Mouse (Mus musculus) monocyte, adult 5-6 weeks (primary cell): Measurements from ENCODE around the gene Slc9a6. TPM values are rescaled to one million over a fixed set of nuclear protein-coding genes. Genes with fewer than 3 reads are reported as not detected.

Experiments used
- ATAC-seq: fragments of 153-309, 156-312 bp; replicated peaks from 2 replicates; pipeline ENCODE4 v1.8.0; 2017; ENCODE audit warnings: mild to moderate bottlenecking; ENCODE audit not compliant: low TSS enrichment, insufficient number of reproducible peaks, severe bottlenecking, poor library complexity, low FRiP score
- total RNA-seq: library from RNA; stranded (forward); fragments of 200-1000, 200-491, 200-594 nt; gene quantifications from 3 replicates; pipeline ENCODE4 v1.2.3, GENCODE M21; 2017

The Slc9a6 gene
- 9.9 to 11.5 TPM (median 11.3 TPM) in 3 replicates for total RNA-seq

DNA sequence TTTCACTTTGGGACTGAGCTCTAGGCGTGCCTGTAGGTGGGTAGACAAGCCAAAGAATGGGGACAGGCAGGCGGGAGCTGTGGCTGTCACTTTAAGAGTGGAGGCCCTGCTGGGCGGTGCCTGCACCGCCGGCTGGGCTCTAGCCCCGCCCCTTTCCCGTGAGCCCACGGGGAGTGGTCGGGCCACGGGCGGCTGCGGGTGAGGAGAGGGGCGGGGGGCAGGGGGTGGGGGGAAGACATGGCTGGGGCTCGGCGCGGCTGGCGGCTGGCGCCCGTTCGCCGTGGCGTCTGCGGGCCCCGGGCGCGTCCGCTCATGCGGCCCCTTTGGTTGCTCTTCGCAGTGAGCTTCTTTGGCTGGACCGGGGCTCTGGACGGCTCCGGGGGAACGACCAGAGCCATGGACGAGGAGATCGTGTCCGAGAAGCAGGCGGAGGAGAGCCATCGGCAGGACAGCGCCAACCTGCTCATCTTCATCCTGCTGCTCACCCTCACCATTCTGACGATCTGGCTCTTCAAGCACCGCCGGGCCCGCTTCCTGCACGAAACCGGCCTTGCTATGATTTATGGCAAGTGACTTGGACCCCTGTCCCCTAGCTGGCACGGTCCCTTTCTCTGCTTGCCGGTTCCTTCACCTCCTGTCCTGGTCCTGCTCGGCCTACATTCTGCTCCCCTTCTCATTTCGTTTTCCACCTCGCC lies at the start of gene Slc9a6:
Slc9a6 (plus strand) TSS at position 135 of the 695 bp plus-strand sequence.
- ATAC-seq = peak; percentile 84

DNA sequence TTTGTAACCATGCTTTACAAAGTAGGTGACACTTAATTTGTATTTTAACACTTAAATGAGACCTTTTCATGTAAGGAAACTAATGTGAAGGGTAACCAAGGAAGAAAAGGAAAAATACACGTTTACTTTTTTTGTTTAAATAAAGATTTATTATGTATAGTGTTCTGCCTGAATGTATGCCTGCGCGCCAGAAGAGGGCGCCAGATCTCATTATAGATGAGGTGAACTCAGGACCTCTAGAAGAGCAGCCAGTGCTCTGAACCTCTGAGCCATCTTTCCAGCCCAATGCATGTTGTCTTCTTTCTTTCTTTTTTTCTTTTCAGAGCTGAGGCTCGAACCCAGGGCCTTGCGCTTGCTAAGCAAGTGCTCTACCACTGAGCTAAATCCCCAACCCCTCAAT lies 37.1 kb upstream of the Slc9a6 start:
- ATAC-seq = no peak

DNA sequence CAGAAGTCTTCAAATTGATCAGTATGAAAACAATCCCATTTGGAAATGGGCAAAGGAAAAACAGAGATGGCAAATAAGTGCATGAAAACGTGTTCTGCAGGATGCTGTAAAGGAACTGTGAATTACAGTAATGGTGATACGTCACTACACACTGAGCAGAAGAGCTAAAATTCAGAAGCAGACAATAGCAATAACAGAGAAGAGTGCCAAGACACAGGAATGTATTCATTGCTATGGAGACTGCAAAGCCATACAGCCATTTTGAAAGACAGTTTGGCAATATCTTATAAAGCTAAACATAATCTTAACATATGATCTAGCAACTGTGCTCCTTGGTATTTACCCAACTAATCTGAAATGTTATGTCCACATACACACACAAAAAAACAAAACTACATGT lies 31.4 kb upstream of the Slc9a6 start:
- no peak for ATAC-seq

DNA sequence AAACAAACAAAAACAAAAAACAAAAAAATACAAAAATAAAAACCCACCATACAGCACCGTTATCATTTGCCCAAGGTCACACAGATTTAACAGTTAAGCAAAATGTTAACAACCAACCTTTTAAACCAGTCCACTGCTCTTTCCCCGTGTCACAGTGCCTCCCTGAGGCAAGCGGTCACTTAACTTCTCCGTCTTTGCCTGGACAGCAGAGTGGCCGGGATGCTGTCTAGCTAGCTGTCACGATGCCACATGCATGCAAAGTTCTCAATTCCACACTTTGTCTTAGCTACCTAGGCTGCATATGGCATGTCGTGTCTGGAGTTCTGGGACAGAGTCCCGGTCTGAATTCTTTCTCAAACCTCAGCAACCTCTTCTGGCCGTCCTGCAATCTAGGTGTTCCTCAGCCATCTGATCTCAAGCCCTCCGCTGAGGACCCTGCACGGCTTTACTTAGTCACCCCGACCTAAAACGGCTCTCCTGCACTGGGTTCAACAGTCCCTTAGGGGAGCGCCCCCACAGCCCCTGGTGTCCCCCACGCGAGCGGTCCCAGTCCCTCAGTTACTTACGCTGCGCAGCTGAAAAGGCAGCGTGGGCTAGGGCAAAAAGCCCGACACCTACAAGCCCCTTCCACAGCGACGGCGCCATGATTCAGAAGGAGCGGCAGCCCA lies 12.2 kb upstream of the Slc9a6 start:
- ATAC-seq = 0 out of 2 replicates have a peak, but pooled peaks have one; percentile 33

DNA sequence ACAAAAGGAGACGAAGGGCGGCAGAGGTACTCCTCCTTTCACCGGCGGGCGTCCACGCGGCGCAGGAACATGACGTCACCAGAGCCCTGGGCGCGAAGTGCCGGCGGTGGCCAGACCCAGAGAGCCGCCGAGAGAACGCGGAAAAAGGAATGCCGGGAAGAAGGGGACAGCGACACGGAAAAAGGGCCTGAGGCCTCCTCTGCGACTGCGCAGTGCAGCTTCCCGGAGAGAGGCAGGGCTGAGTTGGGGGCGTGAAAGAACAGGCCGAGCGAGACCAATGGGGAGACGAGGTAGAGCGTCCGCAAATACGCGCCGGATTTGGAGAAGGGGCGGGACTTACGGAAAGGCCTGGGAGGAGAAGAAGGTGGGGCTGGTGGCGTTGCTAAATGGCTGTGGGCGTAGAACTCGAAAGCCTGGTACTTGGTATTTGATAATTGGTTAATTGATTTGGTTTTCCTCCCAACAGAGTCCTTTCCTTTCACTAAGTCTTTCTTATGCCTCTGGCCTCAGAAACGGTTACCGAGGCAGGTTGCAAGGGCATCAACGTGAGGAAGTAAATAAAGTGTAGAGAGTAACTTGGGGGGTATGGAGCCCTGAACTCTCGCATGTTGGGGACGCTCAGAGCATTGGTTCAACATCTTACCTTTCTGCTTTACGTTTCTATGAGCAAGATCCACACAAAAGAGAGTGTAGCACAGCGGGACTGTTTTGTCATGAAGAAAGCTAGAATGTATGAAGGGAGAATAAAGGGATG lies 11.5 kb upstream of the Slc9a6 start, which contains the start of gene Mmgt1:
Mmgt1 (minus strand) TSS at position 183 of the 754 bp plus-strand sequence.
- peak; percentile 100 for ATAC-seq

DNA sequence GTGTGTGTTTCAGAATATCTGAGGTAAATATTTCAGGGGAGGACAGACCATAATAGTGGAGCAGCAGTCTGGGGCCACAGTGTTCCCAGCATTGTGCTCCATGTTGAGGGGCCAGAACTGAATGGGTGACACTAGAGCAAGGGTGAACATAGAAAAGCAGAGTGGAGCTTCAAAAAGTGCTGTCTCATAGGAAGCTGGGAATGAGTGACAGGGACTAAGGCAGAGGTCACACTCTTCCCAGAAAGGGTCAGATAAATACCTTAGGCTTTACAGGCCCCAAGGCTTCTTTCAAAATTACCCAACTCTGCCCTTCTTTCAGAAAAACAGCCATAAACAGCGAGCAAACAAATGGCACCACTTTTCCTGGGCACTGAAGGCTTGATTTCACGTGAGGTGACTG lies 3.0 kb upstream of the Slc9a6 start:
- no peak for ATAC-seq

DNA sequence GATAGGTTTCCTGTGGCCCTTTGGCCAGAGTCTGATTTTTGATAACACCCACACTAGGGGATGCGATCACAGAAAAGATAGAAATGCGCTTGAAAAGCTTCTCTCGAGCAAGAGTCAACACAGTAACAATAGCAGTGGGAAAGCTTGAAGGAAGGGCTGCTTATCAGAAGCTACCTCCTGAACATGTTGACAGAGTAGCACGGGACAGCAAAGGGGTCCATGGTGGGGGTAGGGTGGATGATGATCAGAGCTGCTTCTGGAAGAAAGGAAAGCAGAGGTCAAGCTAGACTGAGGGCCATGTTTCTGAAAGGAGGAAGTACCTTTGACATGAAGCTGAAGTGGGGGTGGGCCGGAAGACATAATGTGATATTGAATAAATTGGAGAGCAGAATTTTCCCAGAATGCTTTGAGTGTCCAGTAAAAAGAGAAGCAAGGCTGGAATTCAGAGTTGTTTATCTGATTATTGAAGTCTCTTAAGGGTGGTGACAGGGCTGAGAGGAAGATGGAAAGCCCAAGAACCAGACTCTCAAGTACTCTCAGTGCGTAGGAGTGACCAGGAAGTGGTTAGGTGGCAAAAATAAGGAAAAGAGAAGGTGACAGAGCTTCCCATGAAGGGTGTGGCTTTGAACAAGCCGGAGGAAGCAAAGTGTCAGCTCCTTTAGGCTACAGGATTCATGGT lies 2.4 kb upstream of the Slc9a6 start:
- no peak for ATAC-seq

DNA sequence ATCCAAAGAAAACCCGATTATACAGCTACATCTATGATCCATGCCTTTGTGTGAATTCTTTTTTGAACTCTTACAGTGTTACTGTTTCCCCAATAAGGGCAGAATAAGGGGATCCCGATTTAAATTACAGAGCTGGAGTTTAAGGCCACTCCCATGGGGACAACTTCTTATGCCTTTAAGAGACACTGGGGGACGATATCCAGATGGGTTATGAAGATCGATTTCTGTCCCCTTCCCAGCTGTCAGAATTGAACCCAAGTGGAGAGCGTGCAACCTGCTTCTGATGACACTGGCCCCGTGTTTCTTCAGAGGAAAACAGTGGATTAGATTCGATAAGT lies 303 bp upstream of the Slc9a6 start:
- ATAC-seq = no peak

DNA sequence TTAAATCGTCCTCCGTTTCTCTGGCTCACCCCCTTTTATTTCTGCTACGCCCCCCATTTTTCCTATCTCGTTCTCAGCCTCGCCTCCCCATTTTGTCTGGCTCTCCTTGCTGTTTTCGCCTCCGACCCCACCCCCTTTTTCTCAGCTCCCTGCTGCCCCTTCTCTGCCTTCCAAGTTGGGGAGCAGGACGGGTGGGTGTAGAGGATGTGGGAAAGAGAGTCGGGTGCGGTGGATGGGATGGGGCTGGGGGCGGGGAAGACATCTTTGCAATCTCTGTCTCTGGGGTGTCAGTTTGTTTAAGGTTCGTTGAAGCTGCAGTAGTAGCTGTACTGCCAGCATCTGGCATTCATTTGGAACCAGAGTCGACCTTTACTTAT lies 749 bp downstream of the Slc9a6 start:
- no peak for ATAC-seq

DNA sequence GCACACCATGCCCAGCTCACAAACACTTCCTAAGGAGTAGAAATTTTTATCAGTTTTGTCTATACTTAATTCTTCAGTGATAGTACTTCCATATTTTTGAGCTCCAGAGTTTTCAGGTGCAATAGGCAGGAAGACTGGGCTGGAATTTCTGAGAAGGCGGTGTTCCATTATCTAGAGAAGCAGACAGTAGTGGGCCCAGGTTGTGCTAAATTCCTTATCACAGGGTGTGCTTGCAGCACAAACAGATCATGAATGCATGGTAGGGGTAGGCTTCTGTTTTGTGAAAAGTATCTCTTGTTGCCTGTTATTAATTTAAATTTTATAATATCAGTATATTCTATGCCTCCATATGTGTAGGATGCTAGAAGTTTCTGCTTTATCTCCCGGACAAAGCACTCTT lies 5.7 kb downstream of the Slc9a6 start:
- no peak for ATAC-seq

DNA sequence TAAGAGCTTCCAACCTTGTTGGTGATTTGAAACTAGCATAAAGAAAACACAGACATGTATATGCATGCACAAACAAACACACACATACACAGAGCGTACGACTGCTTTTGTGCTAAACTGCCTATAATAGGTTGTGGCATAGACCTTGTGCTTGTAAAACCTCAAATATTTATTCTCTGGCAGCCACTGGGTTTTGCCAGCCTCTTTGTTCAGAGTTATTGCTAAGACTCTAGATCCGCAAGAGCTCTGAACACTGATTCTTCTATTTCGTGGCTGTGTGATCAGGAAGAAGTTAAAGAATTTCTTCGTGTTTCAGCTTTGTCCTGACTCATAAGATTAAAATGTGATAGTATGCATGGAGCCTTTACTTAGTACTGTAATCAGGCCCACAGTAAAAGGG lies 26.6 kb downstream of the Slc9a6 start:
- no peak for ATAC-seq

DNA sequence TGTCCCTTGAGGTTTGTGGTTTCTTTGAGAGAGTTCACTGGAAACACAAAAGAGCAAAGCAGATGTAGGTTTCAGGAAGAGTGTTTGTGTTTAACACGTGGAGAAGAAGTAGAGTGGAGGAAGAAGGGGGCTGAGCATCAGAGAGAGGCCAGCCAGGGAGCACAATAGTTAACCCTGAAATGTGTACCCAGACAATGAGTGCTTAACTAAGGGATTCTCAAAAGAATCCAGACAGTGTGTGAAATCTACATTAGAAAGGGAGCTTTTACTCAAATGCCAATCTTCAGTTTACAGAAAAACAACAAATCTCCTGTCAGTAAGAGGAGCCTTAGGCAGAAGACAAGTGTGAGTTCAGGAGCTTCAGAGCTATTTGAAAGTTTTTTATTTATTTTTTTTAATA lies 30.5 kb downstream of the Slc9a6 start:
- ATAC-seq = no peak

DNA sequence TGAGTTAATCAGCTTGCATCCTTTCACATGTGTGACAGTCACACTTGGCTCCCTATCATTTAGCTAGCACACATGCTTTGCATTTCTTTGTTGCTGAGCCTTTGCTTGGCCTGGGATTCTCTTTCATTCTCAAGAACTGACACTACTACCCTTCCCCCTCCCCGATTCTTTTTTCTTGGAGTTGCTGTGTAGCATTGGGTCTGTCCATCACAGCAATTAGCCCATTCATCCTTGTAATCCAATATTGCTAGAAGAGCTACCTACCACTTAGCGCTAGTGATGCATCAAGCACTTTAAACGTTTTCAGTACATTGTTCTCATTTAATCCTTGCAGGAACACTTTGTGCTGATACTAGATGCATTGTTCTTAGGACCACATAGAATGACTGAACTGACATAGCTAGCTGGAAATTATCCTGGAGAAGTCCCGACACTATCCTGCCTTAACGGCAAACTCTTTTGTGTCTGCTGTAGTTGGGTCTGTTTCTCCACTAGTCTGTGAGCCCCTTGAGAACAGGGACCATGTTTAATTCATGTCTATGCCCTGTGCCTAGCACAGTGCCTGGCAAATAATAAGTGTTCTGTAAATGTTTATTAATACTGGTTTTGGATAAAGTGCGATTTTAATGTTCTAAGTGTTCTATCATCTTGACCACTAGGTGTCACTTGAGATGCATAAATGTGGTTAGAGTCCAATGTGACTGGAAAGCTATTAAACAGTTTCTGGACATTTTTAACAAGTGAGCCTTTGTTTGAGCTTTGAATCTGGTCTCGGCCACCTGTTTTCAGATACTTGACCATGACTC lies 40.2 kb downstream of the Slc9a6 start:
- ATAC-seq = no peak

DNA sequence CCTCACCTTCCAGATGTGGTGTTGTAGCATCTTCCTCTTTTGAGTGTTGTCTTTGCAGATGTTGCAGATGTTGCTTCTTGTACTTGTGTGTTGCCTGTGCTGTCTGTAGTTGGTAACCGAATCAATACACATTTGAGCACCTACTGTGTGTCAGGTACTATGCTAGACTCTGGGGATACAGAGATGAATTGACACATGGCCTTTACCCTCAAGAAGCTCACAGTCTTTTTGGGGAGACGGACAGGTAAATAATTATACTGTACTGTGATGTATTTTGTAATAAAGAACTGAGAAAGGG lies 40.7 kb downstream of the Slc9a6 start:
- no peak for ATAC-seq

DNA sequence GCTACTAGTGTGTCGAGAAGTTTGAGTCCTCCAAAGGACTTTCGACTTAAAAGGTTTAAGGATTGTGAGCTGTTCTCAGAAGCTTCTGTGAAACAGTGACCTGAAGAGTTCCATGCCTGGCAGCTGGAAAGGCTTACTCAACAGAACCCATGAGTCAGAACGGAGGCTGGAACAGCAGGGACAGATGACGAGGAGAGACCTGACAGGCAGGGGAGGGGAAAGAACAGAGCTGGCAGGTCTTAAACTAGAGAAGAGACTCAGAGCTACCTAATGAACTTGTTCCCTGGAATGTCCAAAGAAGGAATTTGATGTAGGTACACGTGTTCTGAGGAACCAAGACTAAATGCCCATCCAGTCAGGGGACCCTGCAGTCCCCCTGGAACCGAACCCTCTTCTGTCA lies 41.3 kb downstream of the Slc9a6 start:
- no peak for ATAC-seq

DNA sequence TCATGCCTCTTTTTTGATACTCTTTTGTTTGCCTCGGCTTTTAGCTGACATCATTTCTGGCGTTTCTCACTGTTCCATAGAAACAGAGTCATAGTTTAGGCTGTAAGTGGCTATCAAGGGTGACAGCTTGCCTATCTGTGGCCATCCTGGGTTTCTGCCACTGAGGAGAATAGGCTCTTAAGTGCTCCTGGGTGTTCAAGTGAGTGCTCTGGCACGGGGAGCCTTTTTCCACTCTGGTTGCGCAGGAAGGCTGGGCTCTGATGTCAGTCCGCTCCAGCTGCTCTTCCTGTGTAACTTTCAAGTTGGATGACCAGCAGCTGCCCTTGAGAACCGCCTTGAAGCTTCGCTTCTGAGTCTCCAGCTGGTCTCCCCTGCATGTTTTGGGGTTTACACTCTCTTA lies 42.2 kb downstream of the Slc9a6 start:
- no peak for ATAC-seq

DNA sequence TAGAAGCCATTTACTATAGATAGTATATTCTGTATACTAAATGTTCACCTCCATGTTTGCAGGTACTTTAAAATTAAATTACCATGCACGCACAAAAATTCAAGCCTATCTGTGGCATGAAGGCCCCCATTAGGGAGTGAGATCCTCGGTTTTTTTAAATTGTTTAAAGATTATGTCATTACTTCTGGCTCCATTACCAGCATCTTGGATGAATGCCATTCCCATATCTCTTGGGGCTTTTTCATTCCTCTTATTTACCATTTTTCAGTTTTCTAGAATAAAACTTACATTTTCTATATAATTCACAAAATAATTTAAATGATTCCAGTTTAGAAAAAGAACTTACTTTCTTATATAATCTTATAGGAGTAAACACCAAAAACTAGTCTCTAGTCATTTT lies 46.1 kb downstream of the Slc9a6 start:
- ATAC-seq = no peak

DNA sequence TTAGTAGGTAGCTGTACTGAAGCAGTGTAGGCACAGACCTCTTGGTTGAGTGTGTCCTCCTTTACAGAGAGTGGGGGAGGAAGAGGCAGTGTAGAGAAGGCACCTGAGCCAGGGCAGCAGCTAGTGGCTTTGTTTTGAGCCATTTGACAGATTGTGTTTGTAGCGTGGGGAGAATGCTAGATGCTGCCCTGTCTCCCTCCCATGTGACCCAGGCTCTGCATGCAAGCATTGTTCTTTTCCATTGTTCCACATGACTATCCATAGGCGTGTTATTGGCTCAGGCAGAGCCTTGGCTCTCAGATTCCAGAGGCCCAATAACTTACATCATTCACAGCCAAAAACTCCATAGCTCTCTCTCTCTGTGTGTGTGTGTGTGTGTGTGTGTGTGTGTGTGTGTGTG lies 49.7 kb downstream of the Slc9a6 start:
- no peak for ATAC-seq

DNA sequence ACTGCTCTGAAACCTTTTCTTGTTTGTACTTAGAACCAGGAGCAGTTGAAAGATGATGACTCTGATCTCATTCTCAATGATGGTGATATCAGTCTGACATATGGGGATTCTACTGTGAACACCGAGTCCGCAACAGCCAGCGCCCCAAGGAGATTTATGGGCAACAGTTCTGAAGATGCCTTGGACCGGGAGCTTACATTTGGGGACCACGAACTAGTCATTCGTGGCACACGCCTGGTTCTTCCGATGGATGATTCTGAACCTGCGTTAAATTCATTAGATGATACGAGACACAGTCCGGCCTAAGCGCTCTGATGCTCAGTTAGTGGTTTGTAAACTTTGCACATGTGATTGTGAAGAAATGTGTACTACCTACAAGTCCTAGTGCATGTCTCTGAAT lies 51.6 kb downstream of the Slc9a6 start:
- no peak for ATAC-seq
